Mouse (Mus musculus): ENCODE measurements around the gene Susd4. TPM values are rescaled to one million over a fixed set of nuclear protein-coding genes. Genes with fewer than 3 reads are reported as not detected.

The Susd4 gene
- polyA plus RNA-seq, 1 experiment from 2014 or later: 4.6 TPM

DNA sequence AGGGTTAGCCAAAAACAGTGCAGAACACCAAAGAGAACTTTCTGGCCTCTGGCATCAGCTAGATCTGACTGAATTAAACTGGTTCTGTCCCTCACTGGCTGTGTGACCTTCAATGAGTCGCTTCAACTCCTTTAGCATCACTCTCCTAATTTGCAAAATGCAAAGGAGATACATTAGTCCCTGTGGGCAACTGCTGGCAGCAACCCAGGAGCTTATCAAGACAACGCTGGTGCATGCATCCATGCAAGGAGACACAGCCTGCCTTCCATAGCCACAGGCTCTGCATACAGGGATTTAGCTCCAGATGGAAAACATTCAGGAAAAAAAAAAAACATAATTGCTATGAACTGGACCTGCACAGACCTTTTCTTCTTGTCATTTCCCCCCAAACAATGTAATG is 148.9 kb downstream of the Susd4 start:
- no peak overlapping the region for H3K4me2 ChIP-seq (replicated peaks; ENCODE audit: low read depth)
- WGBS: 84% methylated on average over 2 of the region's 2 CpGs
- H3K4me3 ChIP-seq (ENCODE audit: low read depth, low read length): no peak overlapping the region
- no peak overlapping the region for H3K9ac ChIP-seq (ENCODE audit: low read depth, low read length)
- ATAC-seq: no peak
- H3K4me1 ChIP-seq (replicated peaks; ENCODE audit: control insufficient read depth, insufficient read depth, low read length): no peaks in the 10 kb centered on the region; the same call in 1 of the 2 replicates
- H3K27ac ChIP-seq (ENCODE audit: low read depth, low read length): no peak overlapping the region
- no peaks in the 10 kb centered on the region for H3K36me3 ChIP-seq (ENCODE audit: control insufficient read depth, insufficient read depth)
- no peaks in the 10 kb centered on the region for H3K27me3 ChIP-seq (replicated peaks; ENCODE audit: control insufficient read depth, insufficient read depth, low read length)
- no peak for TF ChIP-seq CTCF (IDR thresholded peaks at IDR 0.05; ENCODE audit: low read depth)
- H3K9me3 ChIP-seq (ENCODE audit: control insufficient read depth): no peaks in the 10 kb centered on the region

DNA sequence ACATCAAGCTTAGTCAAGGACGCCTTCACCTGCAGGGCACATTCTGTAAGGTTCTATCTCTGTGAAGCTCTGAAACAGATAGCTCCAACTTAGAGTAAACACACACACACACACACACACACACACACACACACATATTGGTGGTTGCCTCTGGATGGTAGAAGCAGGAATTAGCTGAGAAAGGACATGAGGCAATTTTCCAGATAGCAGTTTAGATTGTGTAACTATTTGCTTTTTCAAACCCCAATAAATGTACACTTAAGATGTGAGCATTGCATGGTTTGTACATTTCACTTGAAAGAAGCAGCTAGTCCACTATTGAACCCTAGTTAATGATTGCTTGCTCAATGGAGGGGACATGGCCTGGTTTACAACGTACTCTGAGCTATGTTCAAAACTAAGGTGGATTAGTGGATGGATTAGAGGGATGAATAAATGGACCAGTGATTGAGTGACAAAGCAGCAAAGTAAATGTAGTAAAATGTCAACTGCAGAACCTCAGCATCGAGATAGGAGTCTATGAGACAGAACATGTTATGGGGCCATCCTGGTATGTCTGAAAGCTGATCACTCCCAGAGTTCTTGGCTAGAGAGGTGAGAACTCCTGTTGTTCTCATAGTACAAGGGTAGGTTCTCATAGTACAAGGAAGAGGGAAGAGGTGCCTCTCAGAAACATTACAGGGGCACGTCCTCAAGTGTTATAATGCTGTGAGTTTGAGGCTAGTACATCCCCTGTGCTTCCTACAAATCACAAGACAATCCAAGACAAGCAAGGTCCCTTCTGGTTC is 150.7 kb downstream of the Susd4 start:
- no peak overlapping the region for H3K9ac ChIP-seq (ENCODE audit: low read depth, low read length)
- H3K4me3 ChIP-seq (ENCODE audit: low read depth, low read length): no peak overlapping the region
- no peaks in the 10 kb centered on the region for H3K9me3 ChIP-seq (ENCODE audit: control insufficient read depth)
- H3K4me2 ChIP-seq (replicated peaks; ENCODE audit: low read depth): no peak overlapping the region
- H3K27ac ChIP-seq (ENCODE audit: low read depth, low read length): no peak overlapping the region
- 34% methylated on average over 4 of the region's 4 CpGs for WGBS
- H3K27me3 ChIP-seq (replicated peaks; ENCODE audit: control insufficient read depth, insufficient read depth, low read length): no peaks in the 10 kb centered on the region
- no peaks in the 10 kb centered on the region for H3K4me1 ChIP-seq (replicated peaks; ENCODE audit: control insufficient read depth, insufficient read depth, low read length)
- no peaks in the 10 kb centered on the region for H3K36me3 ChIP-seq (ENCODE audit: control insufficient read depth, insufficient read depth)
- no peak for TF ChIP-seq CTCF (IDR thresholded peaks at IDR 0.05; ENCODE audit: low read depth)
- peak; percentile 90 for ATAC-seq

DNA sequence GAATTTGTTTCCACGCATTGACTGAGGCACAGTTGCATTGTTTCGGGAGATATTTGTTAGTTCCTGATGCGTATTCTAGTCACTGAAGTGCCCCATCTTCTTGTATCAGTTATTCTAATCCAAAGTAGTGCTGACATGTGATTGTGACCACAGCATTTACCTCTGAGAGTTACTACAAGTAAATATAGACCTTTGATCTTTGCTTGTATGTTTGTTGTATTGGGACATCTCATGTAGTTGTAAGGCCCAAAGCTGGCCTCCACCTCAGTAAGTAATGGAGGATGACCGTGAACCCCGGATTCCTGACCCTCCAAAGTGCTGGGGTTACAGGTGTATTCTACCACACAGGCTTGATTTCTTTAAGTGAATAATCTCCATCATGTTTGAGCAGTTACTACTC is 152.5 kb downstream of the Susd4 start:
- no peak overlapping the region for H3K27ac ChIP-seq (ENCODE audit: low read depth, low read length)
- H3K4me3 ChIP-seq (ENCODE audit: low read depth, low read length): no peak overlapping the region
- TF ChIP-seq CTCF (IDR thresholded peaks at IDR 0.05; ENCODE audit: low read depth): no peak
- H3K27me3 ChIP-seq (replicated peaks; ENCODE audit: control insufficient read depth, insufficient read depth, low read length): no peaks in the 10 kb centered on the region
- no peak overlapping the region for H3K4me2 ChIP-seq (replicated peaks; ENCODE audit: low read depth)
- H3K9me3 ChIP-seq (ENCODE audit: control insufficient read depth): no peaks in the 10 kb centered on the region
- 97% methylated on average over 5 of the region's 5 CpGs for WGBS
- no peaks in the 10 kb centered on the region for H3K36me3 ChIP-seq (ENCODE audit: control insufficient read depth, insufficient read depth)
- no peaks in the 10 kb centered on the region for H3K4me1 ChIP-seq (replicated peaks; ENCODE audit: control insufficient read depth, insufficient read depth, low read length)
- no peak for ATAC-seq
- no peak overlapping the region for H3K9ac ChIP-seq (ENCODE audit: low read depth, low read length)

DNA sequence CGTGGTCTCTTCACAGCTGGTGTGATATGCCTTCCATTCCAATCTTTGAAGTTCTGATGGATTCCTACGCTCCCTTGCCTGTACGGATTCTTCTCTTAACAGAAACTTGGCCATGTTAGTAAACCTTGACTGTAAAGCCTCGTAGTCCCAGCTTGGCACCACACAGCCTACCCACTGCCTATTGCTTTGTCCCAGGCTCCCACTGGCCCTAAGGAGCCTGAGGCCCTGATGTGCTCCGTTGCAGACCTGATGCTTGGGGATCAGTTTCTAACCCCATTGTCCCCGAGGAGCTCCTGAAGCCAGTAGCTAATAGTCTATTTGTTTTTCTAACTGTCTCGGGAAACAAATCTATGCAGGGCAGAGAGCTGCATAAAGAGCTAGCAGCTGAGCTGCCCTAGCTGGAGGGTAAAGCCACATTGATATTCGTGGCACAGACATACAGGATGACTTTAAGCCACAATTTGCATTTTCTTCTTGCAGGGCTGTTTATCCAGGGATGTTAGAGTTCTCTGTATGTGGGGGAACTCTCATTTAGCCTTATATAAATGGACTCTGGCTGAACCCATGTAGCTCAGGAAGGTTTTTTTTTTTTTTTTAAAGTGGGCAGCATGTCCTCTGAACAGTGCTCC is 155.2 kb downstream of the Susd4 start:
- H3K4me3 ChIP-seq (ENCODE audit: low read depth, low read length): no peak overlapping the region
- H3K9ac ChIP-seq (ENCODE audit: low read depth, low read length): no peak overlapping the region
- no peaks in the 10 kb centered on the region for H3K27me3 ChIP-seq (replicated peaks; ENCODE audit: control insufficient read depth, insufficient read depth, low read length)
- WGBS: 62% methylated on average over 8 of the region's 8 CpGs
- H3K36me3 ChIP-seq (ENCODE audit: control insufficient read depth, insufficient read depth): no peaks in the 10 kb centered on the region
- no peaks in the 10 kb centered on the region for H3K9me3 ChIP-seq (ENCODE audit: control insufficient read depth)
- TF ChIP-seq CTCF (IDR thresholded peaks at IDR 0.05; ENCODE audit: low read depth): no peak
- ATAC-seq: no peak
- H3K4me2 ChIP-seq (replicated peaks; ENCODE audit: low read depth): no peak overlapping the region
- H3K4me1 ChIP-seq (replicated peaks; ENCODE audit: control insufficient read depth, insufficient read depth, low read length): no peaks in the 10 kb centered on the region
- H3K27ac ChIP-seq (ENCODE audit: low read depth, low read length): no peak overlapping the region

DNA sequence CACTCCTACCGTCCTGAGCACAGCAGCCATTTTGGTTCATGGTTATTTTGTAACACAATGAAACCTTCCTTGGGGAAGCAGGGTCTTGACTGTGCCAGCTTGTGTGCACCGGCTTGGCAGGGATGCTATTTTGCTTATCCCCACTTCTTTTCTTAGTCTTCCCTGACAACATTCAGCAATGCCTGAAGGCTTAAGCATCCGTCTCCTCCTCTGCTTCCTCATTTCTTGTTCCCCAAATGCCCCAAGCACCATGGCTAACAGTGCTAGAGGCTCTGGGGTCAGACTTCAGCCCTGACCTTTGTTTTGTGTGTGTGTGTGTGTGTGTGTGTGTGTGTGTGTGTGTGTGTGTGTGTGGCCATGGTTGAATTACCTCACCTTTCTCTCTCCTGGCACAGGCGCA is 159.2 kb downstream of the Susd4 start:
- Histone ChIP-seq H3K27ac (ENCODE audit: low read depth, low read length) (no peak overlapping the region), H3K4me2 (replicated peaks; ENCODE audit: low read depth) (no peak overlapping the region), H3K4me3 (ENCODE audit: low read depth, low read length) (no peak overlapping the region), H3K9ac (ENCODE audit: low read depth, low read length) (no peak overlapping the region), H3K9me3 (ENCODE audit: control insufficient read depth) (no peaks in the 10 kb centered on the region), H3K4me1 (replicated peaks; ENCODE audit: control insufficient read depth, insufficient read depth, low read length) (no peaks in the 10 kb centered on the region), H3K27me3 (replicated peaks; ENCODE audit: control insufficient read depth, insufficient read depth, low read length) (no peaks in the 10 kb centered on the region), H3K36me3 (ENCODE audit: control insufficient read depth, insufficient read depth) (no peaks in the 10 kb centered on the region)
- ATAC-seq: no peak
- TF ChIP-seq CTCF (IDR thresholded peaks at IDR 0.05; ENCODE audit: low read depth): no peak
- 79% methylated on average over 4 of the region's 4 CpGs for WGBS

DNA sequence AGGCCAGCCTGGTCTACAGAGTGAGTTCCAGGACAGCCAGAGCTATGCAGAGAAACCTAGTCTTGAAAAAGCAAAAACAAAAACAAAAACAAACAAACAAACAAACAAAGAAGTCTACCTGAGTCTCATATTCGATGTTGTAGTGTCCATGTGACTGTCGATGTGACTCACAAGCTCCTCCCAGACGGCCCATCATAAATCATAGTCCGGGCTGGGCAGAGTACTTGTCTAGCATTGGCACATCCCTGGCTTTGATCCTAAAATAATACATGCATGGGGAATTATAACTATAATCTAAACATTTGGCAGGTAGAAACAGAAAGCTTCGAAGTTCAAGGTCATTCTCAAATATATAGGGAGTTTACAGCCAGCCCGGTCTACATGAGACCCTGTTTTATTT is 162.8 kb downstream of the Susd4 start:
- Histone ChIP-seq H3K9me3 (ENCODE audit: control insufficient read depth) (no peaks in the 10 kb centered on the region), H3K27ac (ENCODE audit: low read depth, low read length) (no peak overlapping the region), H3K4me1 (replicated peaks; ENCODE audit: control insufficient read depth, insufficient read depth, low read length) (no peaks in the 10 kb centered on the region), H3K9ac (ENCODE audit: low read depth, low read length) (no peak overlapping the region), H3K36me3 (ENCODE audit: control insufficient read depth, insufficient read depth) (no peaks in the 10 kb centered on the region), H3K27me3 (replicated peaks; ENCODE audit: control insufficient read depth, insufficient read depth, low read length) (no peaks in the 10 kb centered on the region), H3K4me3 (ENCODE audit: low read depth, low read length) (no peak overlapping the region), H3K4me2 (replicated peaks; ENCODE audit: low read depth) (no peak overlapping the region)
- ATAC-seq: no peak
- no peak for TF ChIP-seq CTCF (IDR thresholded peaks at IDR 0.05; ENCODE audit: low read depth)
- WGBS: 67% methylated on average over 6 of the region's 6 CpGs

Measured in intestine, postnatal 0 days (tissue).